Mouse (Mus musculus) testis, adult 2 months (tissue): ENCODE measurements around the gene Rps6kb1.

ENCODE experiments used
- CTCF ChIP-seq: fragments of 200-500 bp; IDR thresholded peaks from 2 replicates; pipeline ENCODE4 v1.5.1; 2012; ENCODE audit warnings: low read depth, mild to moderate bottlenecking, inconsistent platforms, low read length, moderate library complexity; ENCODE audit not compliant: control insufficient read depth, insufficient read depth, insufficient replicate concordance
- POLR2A ChIP-seq: fragments of 200-500 bp; IDR thresholded peaks from 2 replicates; pipeline ENCODE4 v1.6.1; 2012; ENCODE audit warnings: low read depth, mild to moderate bottlenecking, inconsistent platforms, low read length, moderate library complexity; ENCODE audit not compliant: control insufficient read depth

- no peak for TF ChIP-seq CTCF
- no peak for TF ChIP-seq POLR2A
These were observed 5.8 kb downstream of the Rps6kb1 start for GRCm38 (mm10) chr11:86538786-86539185.
